Mouse (Mus musculus): ENCODE data around the gene Asic4. TPM values are rescaled to one million over a fixed set of nuclear protein-coding genes. Genes with fewer than 3 reads are reported as not detected.

Gene Asic4
- total and polyA plus RNA-seq, 2 experiments from 2014 or later, result 7.7 to 21.4 TPM

- Histone ChIP-seq H3K27ac (ENCODE audit: low read depth, low read length) (peak within 1 kb of the TSS; percentile 88), H3K4me3 (ENCODE audit: low read depth, low read length) (peak within 1 kb of the TSS; percentile 82), H3K9me3 (ENCODE audit: low read length) (no peaks in the 10 kb centered on the region), H3K27me3 (ENCODE audit: insufficient read depth, low read length) (no peaks in the 10 kb centered on the region), H3K4me1 (ENCODE audit: insufficient read depth) (peaks cover 9% of the 10 kb centered on the region; the same call in 1 of the 2 replicates), H3K9ac (peak within 1 kb of the TSS; percentile 95), H3K36me3 (ENCODE audit: insufficient read depth) (no peaks in the 10 kb centered on the region; the same call in 1 of the 2 replicates), H3K4me2 (ENCODE audit: low read depth) (peak within 1 kb of the TSS; percentile 94)
- no peak for DNase-seq
- no peak for ATAC-seq
- WGBS, result 81% methylated on average over 10 of the region's 10 CpGs
- no peak for TF ChIP-seq CTCF (IDR thresholded peaks at IDR 0.05; ENCODE audit: low read depth)
Observed at GRCm38 (mm10) chr1:75507006-75507405, 56.8 kb downstream of the Asic4 start, which contains the start of gene Inha. Inha (plus strand) TSS chr1:75507077.

GRCm38 (mm10) chr1:75509586-75509985 is 59.4 kb downstream of the Asic4 start:
- no peaks in the 10 kb centered on the region for H3K9me3 ChIP-seq (ENCODE audit: low read length)
- 58% methylated on average over 20 of the region's 20 CpGs for WGBS
- DNase-seq (no peak), ATAC-seq (no peak)
- no peak overlapping the region for H3K4me2 ChIP-seq (ENCODE audit: low read depth)
- H3K27me3 ChIP-seq (ENCODE audit: insufficient read depth, low read length), result no peaks in the 10 kb centered on the region
- H3K27ac ChIP-seq (ENCODE audit: low read depth, low read length), result no peak overlapping the region
- no peak for TF ChIP-seq CTCF (IDR thresholded peaks at IDR 0.05; ENCODE audit: low read depth)
- no peaks in the 10 kb centered on the region for H3K36me3 ChIP-seq (ENCODE audit: insufficient read depth)
- H3K9ac ChIP-seq, result no peak overlapping the region
- peaks cover 5% of the 10 kb centered on the region; the same call in 1 of the 2 replicates for H3K4me1 ChIP-seq (ENCODE audit: insufficient read depth)
- H3K4me3 ChIP-seq (ENCODE audit: low read depth, low read length), result no peak overlapping the region

DNA sequence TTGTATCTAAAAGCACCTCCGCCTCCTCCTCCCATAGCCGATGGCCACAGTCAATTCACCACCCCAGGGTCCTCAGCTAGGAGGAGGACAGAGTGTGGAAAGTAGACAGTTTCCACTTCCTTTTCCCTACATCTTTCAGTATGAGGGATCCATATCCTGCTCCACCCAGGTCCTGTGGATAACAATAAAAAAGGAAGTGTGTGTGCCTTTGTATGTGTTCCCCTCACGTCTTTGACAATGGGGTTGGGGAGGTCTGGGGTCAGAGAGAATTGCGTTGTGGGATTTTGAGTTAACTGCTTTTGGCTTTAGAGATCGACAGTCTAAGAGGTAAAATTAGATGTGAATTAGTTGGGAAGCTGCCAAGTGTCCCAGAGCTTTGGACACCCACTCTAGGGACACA is 59.9 kb downstream of the Asic4 start:
- H3K9ac ChIP-seq, result no peak overlapping the region
- ATAC-seq, result no peak
- H3K27me3 ChIP-seq (ENCODE audit: insufficient read depth, low read length), result no peaks in the 10 kb centered on the region
- H3K27ac ChIP-seq (ENCODE audit: low read depth, low read length), result no peak overlapping the region
- no peak for TF ChIP-seq CTCF (IDR thresholded peaks at IDR 0.05; ENCODE audit: low read depth)
- H3K4me1 ChIP-seq (ENCODE audit: insufficient read depth), result no peaks in the 10 kb centered on the region
- no peak overlapping the region for H3K4me2 ChIP-seq (ENCODE audit: low read depth)
- no peaks in the 10 kb centered on the region for H3K9me3 ChIP-seq (ENCODE audit: low read length)
- no peaks in the 10 kb centered on the region for H3K36me3 ChIP-seq (ENCODE audit: insufficient read depth)
- no peak overlapping the region for H3K4me3 ChIP-seq (ENCODE audit: low read depth, low read length)
- WGBS, result 72% methylated on average over 5 of the region's 5 CpGs
- DNase-seq, result no peak

DNA sequence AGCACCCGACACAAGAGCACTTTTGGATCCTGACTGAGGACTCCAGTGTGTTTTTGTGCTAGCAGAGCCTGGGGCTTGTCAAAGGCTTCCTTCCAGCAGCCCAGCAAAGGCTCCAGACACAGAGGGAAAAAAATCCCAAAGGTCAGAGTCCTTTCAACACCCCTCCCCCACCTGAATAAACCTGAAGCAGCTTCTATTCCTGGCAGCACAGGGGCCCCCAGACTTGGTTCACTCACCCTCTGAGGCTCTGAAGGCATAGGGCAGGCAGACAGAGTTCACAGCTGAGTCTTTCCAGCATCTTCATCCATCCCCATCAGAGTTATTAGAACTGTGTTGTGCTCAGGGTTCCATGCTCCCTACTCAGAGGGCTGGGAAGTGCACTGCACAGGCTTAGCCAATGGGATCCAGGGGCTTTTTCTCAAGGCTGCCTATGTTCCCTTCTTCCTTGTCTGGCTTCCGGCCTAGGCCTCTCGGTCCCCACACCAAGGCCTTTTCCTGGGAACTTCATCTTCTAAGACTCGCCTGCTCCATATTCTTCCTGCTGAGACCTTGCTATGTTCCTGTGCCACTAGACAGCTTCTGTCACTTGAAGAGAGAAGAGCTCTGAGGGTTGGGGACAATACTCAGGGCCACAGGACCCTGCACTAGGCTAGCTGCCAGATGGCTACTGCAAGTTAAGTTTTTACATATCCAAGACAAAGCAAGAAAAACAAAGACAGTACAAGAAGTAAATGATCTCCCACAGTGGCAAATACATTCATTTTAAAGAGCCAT is 61.4 kb downstream of the Asic4 start:
- Histone ChIP-seq H3K4me3 (ENCODE audit: low read depth, low read length) (no peak overlapping the region), H3K9me3 (ENCODE audit: low read length) (no peaks in the 10 kb centered on the region), H3K27me3 (ENCODE audit: insufficient read depth, low read length) (no peaks in the 10 kb centered on the region), H3K4me1 (ENCODE audit: insufficient read depth) (no peaks in the 10 kb centered on the region), H3K9ac (no peak overlapping the region), H3K27ac (ENCODE audit: low read depth, low read length) (no peak overlapping the region), H3K4me2 (ENCODE audit: low read depth) (no peak overlapping the region), H3K36me3 (ENCODE audit: insufficient read depth) (no peaks in the 10 kb centered on the region)
- no peak for TF ChIP-seq CTCF (IDR thresholded peaks at IDR 0.05; ENCODE audit: low read depth)
- 61% methylated on average over 4 of the region's 4 CpGs for WGBS
- ATAC-seq, result no peak
- no peak for DNase-seq

DNA sequence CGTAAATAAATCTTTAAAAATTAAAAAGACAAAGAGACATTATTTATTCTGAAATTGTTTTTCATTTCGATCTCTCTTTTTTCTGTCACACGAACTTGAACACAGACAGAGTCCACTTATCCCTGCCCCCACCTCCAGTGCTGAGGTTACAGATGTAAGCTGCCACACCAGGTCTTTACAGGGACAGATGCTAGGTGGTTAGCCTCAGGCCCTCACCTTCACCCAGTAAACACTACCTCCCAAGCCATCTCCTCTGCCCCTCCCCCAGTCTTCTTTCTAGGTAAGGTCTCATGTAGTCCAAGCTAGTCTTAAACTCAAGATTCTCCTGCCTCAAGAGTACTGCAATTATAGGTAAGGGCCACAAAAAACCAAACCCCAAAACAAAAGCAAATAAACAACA is 62.3 kb downstream of the Asic4 start:
- ATAC-seq (no peak), DNase-seq (no peak)
- TF ChIP-seq CTCF (IDR thresholded peaks at IDR 0.05; ENCODE audit: low read depth), result no peak
- no peak overlapping the region for H3K27ac ChIP-seq (ENCODE audit: low read depth, low read length)
- H3K4me2 ChIP-seq (ENCODE audit: low read depth), result no peak overlapping the region
- no peaks in the 10 kb centered on the region for H3K4me1 ChIP-seq (ENCODE audit: insufficient read depth)
- H3K9me3 ChIP-seq (ENCODE audit: low read length), result no peaks in the 10 kb centered on the region
- no peak overlapping the region for H3K9ac ChIP-seq
- no peaks in the 10 kb centered on the region for H3K36me3 ChIP-seq (ENCODE audit: insufficient read depth)
- no peak overlapping the region for H3K4me3 ChIP-seq (ENCODE audit: low read depth, low read length)
- WGBS, result 93% methylated on average over 3 of the region's 3 CpGs
- H3K27me3 ChIP-seq (ENCODE audit: insufficient read depth, low read length), result no peaks in the 10 kb centered on the region

- Histone ChIP-seq H3K4me2 (ENCODE audit: low read depth) (no peak overlapping the region), H3K4me1 (ENCODE audit: insufficient read depth) (peaks cover 4% of the 10 kb centered on the region), H3K27ac (ENCODE audit: low read depth, low read length) (no peak overlapping the region), H3K9me3 (ENCODE audit: low read length) (no peaks in the 10 kb centered on the region), H3K36me3 (ENCODE audit: insufficient read depth) (no peaks in the 10 kb centered on the region), H3K27me3 (ENCODE audit: insufficient read depth, low read length) (no peaks in the 10 kb centered on the region), H3K4me3 (ENCODE audit: low read depth, low read length) (no peak overlapping the region), H3K9ac (no peak overlapping the region)
- WGBS, result 83% methylated on average over 15 of the region's 15 CpGs
- TF ChIP-seq CTCF (IDR thresholded peaks at IDR 0.05; ENCODE audit: low read depth), result no peak
- no peak for ATAC-seq
- DNase-seq, result no peak
Observed at GRCm38 (mm10) chr1:75516703-75517380, 66.6 kb downstream of the Asic4 start.

DNA sequence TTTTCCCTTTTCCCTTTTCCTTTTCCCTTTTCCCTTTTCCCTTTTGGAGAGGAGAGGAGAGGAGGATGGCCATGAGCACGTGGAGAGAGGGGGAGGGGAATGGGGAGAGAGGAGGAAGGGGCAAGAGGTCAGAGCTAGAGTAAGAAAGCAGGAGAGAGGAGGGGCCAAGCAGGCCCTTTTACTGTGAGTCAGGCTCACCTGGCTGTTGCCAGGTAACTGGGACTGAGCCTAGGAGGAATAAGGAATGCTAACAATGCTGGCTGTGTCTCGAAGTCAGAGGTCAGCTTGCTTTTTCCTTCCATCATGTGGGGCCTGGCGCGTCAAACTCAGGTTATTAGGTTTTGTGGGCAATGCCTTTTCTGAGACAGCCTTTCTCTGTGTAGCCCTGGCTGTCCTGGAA is 67.7 kb downstream of the Asic4 start:
- ATAC-seq (no peak), DNase-seq (no peak)
- no peak overlapping the region for H3K4me3 ChIP-seq (ENCODE audit: low read depth, low read length)
- 67% methylated on average over 4 of the region's 4 CpGs for WGBS
- no peaks in the 10 kb centered on the region for H3K9me3 ChIP-seq (ENCODE audit: low read length)
- peaks cover 4% of the 10 kb centered on the region for H3K4me1 ChIP-seq (ENCODE audit: insufficient read depth)
- no peak overlapping the region for H3K27ac ChIP-seq (ENCODE audit: low read depth, low read length)
- H3K36me3 ChIP-seq (ENCODE audit: insufficient read depth), result no peaks in the 10 kb centered on the region
- no peak for TF ChIP-seq CTCF (IDR thresholded peaks at IDR 0.05; ENCODE audit: low read depth)
- H3K27me3 ChIP-seq (ENCODE audit: insufficient read depth, low read length), result no peaks in the 10 kb centered on the region
- no peak overlapping the region for H3K9ac ChIP-seq
- H3K4me2 ChIP-seq (ENCODE audit: low read depth), result no peak overlapping the region

All from forebrain, postnatal 0 days (tissue).